Mouse (Mus musculus) liver, embryonic 15.5 days (tissue): ENCODE measurements at regions not wholly inside any gene's neighbourhood (a gene's known extent, or its start where the extent isn't known, plus 50 kb on each side); places are given as distances from the start of the nearest gene placed in this dataset.

ENCODE experiments used
- ATAC-seq: fragments of 200-750 bp; cut with Nextera tagmentation; 2 replicates; pipeline ENCODE4 v1.8.0; 2017; ENCODE audit warnings: moderate number of reproducible peaks, mild to moderate bottlenecking, moderate library complexity; ENCODE audit not compliant: insufficient read depth
- H3K27ac ChIP-seq: fragments of 300-500 bp; sonication (generic); replicated peaks from 2 replicates; pipeline ENCODE4 v1.5.1; 2015; ENCODE audit warnings: mild to moderate bottlenecking, inconsistent platforms
- H3K27me3 ChIP-seq: fragments of 300-500 bp; sonication (generic); 2 replicates; pipeline ENCODE4 v1.6.1; 2015; ENCODE audit warnings: mild to moderate bottlenecking, inconsistent platforms
- H3K36me3 ChIP-seq: fragments of 300-500 bp; sonication (generic); replicated peaks from 2 replicates; pipeline ENCODE4 v1.6.1; 2015; ENCODE audit warnings: moderate library complexity, mild to moderate bottlenecking, inconsistent platforms
- H3K4me1 ChIP-seq: fragments of 300-500 bp; sonication (generic); replicated peaks from 2 replicates; pipeline ENCODE4 v1.6.1; 2015; ENCODE audit warnings: inconsistent platforms
- H3K4me2 ChIP-seq: fragments of 300-500 bp; sonication (generic); 2 replicates; pipeline ENCODE4 v1.6.1; 2015; ENCODE audit warnings: moderate library complexity, mild to moderate bottlenecking, inconsistent platforms
- H3K4me3 ChIP-seq: fragments of 300-500 bp; sonication (generic); replicated peaks from 2 replicates; pipeline ENCODE4 v1.5.1; 2015; ENCODE audit warnings: mild to moderate bottlenecking, inconsistent platforms
- H3K9ac ChIP-seq: fragments of 300-500 bp; sonication (generic); 2 replicates; pipeline ENCODE4 v1.6.1; 2015; ENCODE audit warnings: moderate library complexity, mild to moderate bottlenecking, inconsistent platforms
- H3K9me3 ChIP-seq: fragments of 300-500 bp; sonication (generic); replicated peaks from 2 replicates; pipeline ENCODE4 v1.6.1; 2016; ENCODE audit warnings: inconsistent platforms
- WGBS: fragments of 180-500 bp; shearing (Covaris S2); methylation state at CpG from one replicate; pipeline ENCODE4 v1.1.7; 2015; ENCODE audit warnings: mixed read lengths; ENCODE audit not compliant: insufficient replicate concordance; 5-methylcytosine and 5-hydroxymethylcytosine counted together

- H3K4me1 ChIP-seq, result no peaks in the 10 kb centered on the region
- H3K4me2 ChIP-seq, result no peak overlapping the region
- no peaks in the 10 kb centered on the region for H3K9me3 ChIP-seq
- H3K36me3 ChIP-seq, result no peaks in the 10 kb centered on the region
- no peak overlapping the region for H3K27ac ChIP-seq
- H3K9ac ChIP-seq, result no peak overlapping the region
- no peak overlapping the region for H3K4me3 ChIP-seq
- 52% methylated on average over 3 of the region's 3 CpGs for WGBS
- H3K27me3 ChIP-seq, result no peaks in the 10 kb centered on the region
- no peak for ATAC-seq
Observed at GRCm38 (mm10) chr5:133078916-133079315, 535.8 kb upstream of the Auts2 start.

GRCm38 (mm10) chr5:133078390-133078789 is 535.2 kb upstream of the Auts2 start:
- 46% methylated on average over 4 of the region's 4 CpGs for WGBS
- no peaks in the 10 kb centered on the region for H3K4me1 ChIP-seq
- no peak overlapping the region for H3K27ac ChIP-seq
- no peak overlapping the region for H3K4me3 ChIP-seq
- no peaks in the 10 kb centered on the region for H3K9me3 ChIP-seq
- no peaks in the 10 kb centered on the region for H3K36me3 ChIP-seq
- no peak overlapping the region for H3K9ac ChIP-seq
- no peak overlapping the region for H3K4me2 ChIP-seq
- no peak for ATAC-seq
- H3K27me3 ChIP-seq, result no peaks in the 10 kb centered on the region

GRCm38 (mm10) chr5:133073317-133073716 is 530.2 kb upstream of the Auts2 start:
- H3K27me3 ChIP-seq, result no peaks in the 10 kb centered on the region
- 38% methylated on average over 2 of the region's 2 CpGs for WGBS
- H3K4me2 ChIP-seq, result no peak overlapping the region
- no peak overlapping the region for H3K9ac ChIP-seq
- H3K4me1 ChIP-seq, result no peaks in the 10 kb centered on the region
- H3K9me3 ChIP-seq, result no peaks in the 10 kb centered on the region
- no peak overlapping the region for H3K27ac ChIP-seq
- no peaks in the 10 kb centered on the region for H3K36me3 ChIP-seq
- no peak overlapping the region for H3K4me3 ChIP-seq
- no peak for ATAC-seq

GRCm38 (mm10) chr5:133070141-133070540 is 527.0 kb upstream of the Auts2 start:
- Histone ChIP-seq H3K4me1 (no peaks in the 10 kb centered on the region), H3K27ac (no peak overlapping the region), H3K36me3 (no peaks in the 10 kb centered on the region), H3K9ac (no peak overlapping the region), H3K27me3 (no peaks in the 10 kb centered on the region), H3K4me3 (no peak overlapping the region), H3K4me2 (no peak overlapping the region), H3K9me3 (no peaks in the 10 kb centered on the region)
- no peak for ATAC-seq

- no peak overlapping the region for H3K9ac ChIP-seq
- no peaks in the 10 kb centered on the region for H3K36me3 ChIP-seq
- no peak overlapping the region for H3K4me2 ChIP-seq
- no peaks in the 10 kb centered on the region for H3K9me3 ChIP-seq
- 49% methylated on average over 3 of the region's 3 CpGs for WGBS
- H3K27me3 ChIP-seq, result no peaks in the 10 kb centered on the region
- no peak overlapping the region for H3K4me3 ChIP-seq
- no peak overlapping the region for H3K27ac ChIP-seq
- ATAC-seq, result no peak
- H3K4me1 ChIP-seq, result no peaks in the 10 kb centered on the region
Observed at GRCm38 (mm10) chr5:133062481-133062880, 519.3 kb upstream of the Auts2 start.

GRCm38 (mm10) chr5:133047456-133047855 is 504.3 kb upstream of the Auts2 start:
- Histone ChIP-seq H3K9me3 (no peaks in the 10 kb centered on the region), H3K27me3 (no peaks in the 10 kb centered on the region), H3K9ac (no peak overlapping the region), H3K27ac (no peak overlapping the region), H3K4me3 (no peak overlapping the region), H3K36me3 (no peaks in the 10 kb centered on the region), H3K4me2 (no peak overlapping the region), H3K4me1 (no peaks in the 10 kb centered on the region)
- ATAC-seq, result no peak
- WGBS, result 76% methylated on average over 4 of the region's 4 CpGs

- no peak for ATAC-seq
- Histone ChIP-seq H3K27me3 (no peaks in the 10 kb centered on the region), H3K36me3 (no peaks in the 10 kb centered on the region), H3K4me2 (no peak overlapping the region), H3K9me3 (no peaks in the 10 kb centered on the region), H3K9ac (no peak overlapping the region), H3K27ac (no peak overlapping the region), H3K4me1 (no peaks in the 10 kb centered on the region), H3K4me3 (no peak overlapping the region)
- WGBS, result 61% methylated on average over 9 of the region's 9 CpGs
Observed at GRCm38 (mm10) chr5:133045637-133046036, 502.5 kb upstream of the Auts2 start.

- H3K4me1 ChIP-seq, result no peaks in the 10 kb centered on the region
- no peaks in the 10 kb centered on the region for H3K36me3 ChIP-seq
- 0 out of 2 replicates have a peak, but pooled peaks cover 3% of the 10 kb centered on the region for H3K9me3 ChIP-seq
- WGBS, result 64% methylated on average over 4 of the region's 4 CpGs
- H3K4me2 ChIP-seq, result no peak overlapping the region
- no peak overlapping the region for H3K4me3 ChIP-seq
- H3K27ac ChIP-seq, result no peak overlapping the region
- no peak overlapping the region for H3K9ac ChIP-seq
- H3K27me3 ChIP-seq, result no peaks in the 10 kb centered on the region
- no peak for ATAC-seq
Observed at GRCm38 (mm10) chr5:133027590-133027989, 484.4 kb upstream of the Auts2 start.

GRCm38 (mm10) chr5:133025121-133025520 is 482.0 kb upstream of the Auts2 start:
- Histone ChIP-seq H3K9ac (no peak overlapping the region), H3K4me1 (no peaks in the 10 kb centered on the region), H3K4me2 (no peak overlapping the region), H3K4me3 (no peak overlapping the region), H3K36me3 (no peaks in the 10 kb centered on the region), H3K9me3 (0 out of 2 replicates have a peak, but pooled peaks cover 3% of the 10 kb centered on the region), H3K27me3 (no peaks in the 10 kb centered on the region), H3K27ac (no peak overlapping the region)
- ATAC-seq, result no peak
- 48% methylated on average over 4 of the region's 4 CpGs for WGBS

GRCm38 (mm10) chr5:133020821-133021220 is 477.7 kb upstream of the Auts2 start:
- Histone ChIP-seq H3K9ac (no peak overlapping the region), H3K36me3 (no peaks in the 10 kb centered on the region), H3K4me1 (no peaks in the 10 kb centered on the region), H3K27me3 (no peaks in the 10 kb centered on the region), H3K27ac (no peak overlapping the region), H3K9me3 (no peaks in the 10 kb centered on the region), H3K4me2 (no peak overlapping the region), H3K4me3 (no peak overlapping the region)
- ATAC-seq, result no peak

GRCm38 (mm10) chr5:133020116-133020515 is 477.0 kb upstream of the Auts2 start:
- ATAC-seq, result no peak
- WGBS, result 62% methylated on average over 1 of the region's 1 CpGs
- H3K4me2 ChIP-seq, result no peak overlapping the region
- no peak overlapping the region for H3K9ac ChIP-seq
- H3K27me3 ChIP-seq, result no peaks in the 10 kb centered on the region
- H3K9me3 ChIP-seq, result no peaks in the 10 kb centered on the region
- H3K4me1 ChIP-seq, result no peaks in the 10 kb centered on the region
- H3K36me3 ChIP-seq, result no peaks in the 10 kb centered on the region
- no peak overlapping the region for H3K27ac ChIP-seq
- H3K4me3 ChIP-seq, result no peak overlapping the region

GRCm38 (mm10) chr5:133010624-133011575 is 467.8 kb upstream of the Auts2 start:
- H3K9ac ChIP-seq, result no peak overlapping the region
- H3K4me3 ChIP-seq, result no peak overlapping the region
- H3K27ac ChIP-seq, result no peak overlapping the region
- H3K4me1 ChIP-seq, result no peaks in the 10 kb centered on the region
- no peaks in the 10 kb centered on the region for H3K27me3 ChIP-seq
- WGBS, result 61% methylated on average over 14 of the region's 14 CpGs
- no peak for ATAC-seq
- H3K9me3 ChIP-seq, result no peaks in the 10 kb centered on the region
- H3K36me3 ChIP-seq, result no peaks in the 10 kb centered on the region
- H3K4me2 ChIP-seq, result no peak overlapping the region
